Mouse (Mus musculus): ENCODE results near the gene Cstf1. TPM values are rescaled to one million over a fixed set of nuclear protein-coding genes. Genes with fewer than 3 reads are reported as not detected.

Gene Cstf1
- 10 to 100 TPM; 16.6 to 19.3 TPM for total RNA-seq (2021)
- long read RNA-seq, experiment 1, transcript Cstf1-201 (6 exons, 3,451 nt) = major isoform, 11 of 17 reads
- long read RNA-seq, experiment 1, partial matches to known transcripts = 4 of 17 reads
- long read RNA-seq, experiment 1, other reads (novel, unspliced or antisense) = 2 of 17 reads
- long read RNA-seq, experiment 2, transcript Cstf1-201 (6 exons, 3,451 nt) = major isoform, 21 of 27 reads
- long read RNA-seq, experiment 2, partial matches to known transcripts = 3 of 27 reads
- long read RNA-seq, experiment 2, other reads (novel, unspliced or antisense) = 3 of 27 reads

- peak; percentile 92 to 94 for DNase-seq
- intact Hi-C loops (cut with DNase I) = no loop called here
These were observed at the start of gene Cstf1, which contains the start of gene Aurka for GRCm38 (mm10) chr2:172370411-172371223. Cstf1 (plus strand) TSS chr2:172370681. Aurka (minus strand) TSS chr2:172370535.

GRCm38 (mm10) chr2:172320878-172321277 lies 49.6 kb upstream of the Cstf1 start:
- intact Hi-C loops (cut with DNase I) = no loop called here
- DNase-seq = no peak

GRCm38 (mm10) chr2:172328248-172328647 lies 42.2 kb upstream of the Cstf1 start:
- DNase-seq = no peak
- intact Hi-C loops (cut with DNase I) = loop anchor here (5.0 kb wide), 2 partner anchors 81 to 106 kb away; partner anchors contain the start of gene Mc3r

GRCm38 (mm10) chr2:172329179-172329578 lies 41.3 kb upstream of the Cstf1 start:
- intact Hi-C loops (cut with DNase I) = loop anchor here (5.0 kb wide), 2 partner anchors 82 to 107 kb away; partner anchors contain the start of gene Mc3r
- DNase-seq = peak in 1 of 2 experiments; percentile 11

GRCm38 (mm10) chr2:172338206-172338942 lies 32.1 kb upstream of the Cstf1 start:
- no peak for DNase-seq
- intact Hi-C loops (cut with DNase I) = no loop called here

GRCm38 (mm10) chr2:172340936-172341335 lies 29.5 kb upstream of the Cstf1 start:
- intact Hi-C loops (cut with DNase I) = no loop called here
- DNase-seq = no peak

- intact Hi-C loops (cut with DNase I) = no loop called here
- no peak for DNase-seq
These were observed 28.9 kb upstream of the Cstf1 start for GRCm38 (mm10) chr2:172341606-172342005.

- no peak for DNase-seq
- intact Hi-C loops (cut with DNase I) = no loop called here
These were observed 26.7 kb upstream of the Cstf1 start for GRCm38 (mm10) chr2:172343751-172344150.

GRCm38 (mm10) chr2:172344669-172345068 lies 25.8 kb upstream of the Cstf1 start:
- intact Hi-C loops (cut with DNase I) = no loop called here
- no peak for DNase-seq

GRCm38 (mm10) chr2:172345258-172345738 lies 25.2 kb upstream of the Cstf1 start, which contains the start of gene Fam210b:
Fam210b (plus strand) TSS chr2:172345565.
- DNase-seq = peak; percentile 91
- intact Hi-C loops (cut with DNase I) = no loop called here

- peak in 1 of 2 experiments; percentile 32 for DNase-seq
- intact Hi-C loops (cut with DNase I) = no loop called here
These were observed 24.2 kb upstream of the Cstf1 start for GRCm38 (mm10) chr2:172346034-172346929.

GRCm38 (mm10) chr2:172346933-172347611 lies 23.4 kb upstream of the Cstf1 start:
- intact Hi-C loops (cut with DNase I) = no loop called here
- DNase-seq = no peak

- intact Hi-C loops (cut with DNase I) = no loop called here
- no peak for DNase-seq
These were observed 22.1 kb upstream of the Cstf1 start for GRCm38 (mm10) chr2:172348297-172348950.

GRCm38 (mm10) chr2:172349776-172350175 lies 20.7 kb upstream of the Cstf1 start:
- no peak for DNase-seq
- intact Hi-C loops (cut with DNase I) = no loop called here

GRCm38 (mm10) chr2:172350773-172351172 lies 19.7 kb upstream of the Cstf1 start:
- no peak for DNase-seq

GRCm38 (mm10) chr2:172353218-172353617 lies 17.3 kb upstream of the Cstf1 start:
- no peak for DNase-seq

More at GRCm38 (mm10) chr2:172350773-172351172, 19.7 kb upstream of the Cstf1 start:
- intact Hi-C loops (cut with DNase I) = no loop called here

GRCm38 (mm10) chr2:172354761-172355160 lies 15.7 kb upstream of the Cstf1 start:
- no peak for DNase-seq

More at GRCm38 (mm10) chr2:172353218-172353617, 17.3 kb upstream of the Cstf1 start:
- intact Hi-C loops (cut with DNase I) = no loop called here

GRCm38 (mm10) chr2:172355833-172356232 lies 14.6 kb upstream of the Cstf1 start:
- intact Hi-C loops (cut with DNase I) = no loop called here
- no peak for DNase-seq

More at GRCm38 (mm10) chr2:172354761-172355160, 15.7 kb upstream of the Cstf1 start:
- intact Hi-C loops (cut with DNase I) = no loop called here

All from gastrocnemius, postnatal 36 days (tissue).